Mouse (Mus musculus) heart, postnatal 36 days (tissue): ENCODE measurements around the gene Tnnt1. TPM values are rescaled to one million over a fixed set of nuclear protein-coding genes. Genes with fewer than 3 reads are reported as not detected.
A peak's percentile ranks its signal among the peaks of the same experiment; 100 is the strongest.

Source experiments
- DNase-seq, 2 experiments: peaks; one replicate each; pipeline ENCODE4 v3.0.0; 2021 to 2022
- intact Hi-C: fragments of 180-260 bp; cut with DNase I; formaldehyde crosslinking; loops from one replicate; pipeline ENCODE4 v1.15.1; 2025
- total RNA-seq, 2 experiments: library from RNA; stranded (reverse); gene quantifications; 2 replicates each; pipeline ENCODE4 v1.2.3; 2021

Tnnt1 gene
- total RNA-seq, 2 experiments from 2014 or later = 20.0 to 21.3 TPM

GRCm38 (mm10) chr7:4523205-4524130 is 7.3 kb upstream of the Tnnt1 start:
- intact Hi-C loops = loop anchor here (1.0 to 2.0 kb wide), 2 partner anchors 45 to 92 kb away; no protein-coding TSS in a partner anchor
- no peak for DNase-seq

DNA sequence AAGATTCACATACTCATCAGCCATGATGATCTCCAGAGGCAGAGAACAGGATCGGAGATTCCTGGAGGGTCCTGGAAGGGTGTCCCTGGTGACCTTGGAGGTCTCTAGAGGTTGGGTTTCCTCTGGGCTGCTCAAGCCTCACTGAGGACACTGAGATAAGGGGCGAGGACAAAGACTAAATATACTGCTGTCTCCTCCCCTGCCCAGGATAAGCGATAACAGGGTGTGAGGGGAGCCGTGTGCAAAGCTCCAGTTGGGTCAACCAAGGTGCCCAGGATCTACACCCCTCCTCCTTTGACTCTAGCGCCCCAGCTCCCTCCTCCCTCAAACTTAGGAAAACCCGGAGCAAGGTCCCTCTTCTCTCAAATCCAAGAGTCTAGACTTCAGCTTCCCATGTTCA is 6.1 kb upstream of the Tnnt1 start:
- intact Hi-C loops = no loop called here
- no peak for DNase-seq

- intact Hi-C loops = no loop called here
- peak in 1 of 2 experiments; percentile 41 for DNase-seq
Observed at GRCm38 (mm10) chr7:4521231-4522003, 5.2 kb upstream of the Tnnt1 start.

- intact Hi-C loops = no loop called here
- DNase-seq = no peak
Observed at GRCm38 (mm10) chr7:4518487-4518886, 2.3 kb upstream of the Tnnt1 start.

GRCm38 (mm10) chr7:4515853-4516252 is 329 bp downstream of the Tnnt1 start:
- no peak for DNase-seq
- intact Hi-C loops = no loop called here

DNA sequence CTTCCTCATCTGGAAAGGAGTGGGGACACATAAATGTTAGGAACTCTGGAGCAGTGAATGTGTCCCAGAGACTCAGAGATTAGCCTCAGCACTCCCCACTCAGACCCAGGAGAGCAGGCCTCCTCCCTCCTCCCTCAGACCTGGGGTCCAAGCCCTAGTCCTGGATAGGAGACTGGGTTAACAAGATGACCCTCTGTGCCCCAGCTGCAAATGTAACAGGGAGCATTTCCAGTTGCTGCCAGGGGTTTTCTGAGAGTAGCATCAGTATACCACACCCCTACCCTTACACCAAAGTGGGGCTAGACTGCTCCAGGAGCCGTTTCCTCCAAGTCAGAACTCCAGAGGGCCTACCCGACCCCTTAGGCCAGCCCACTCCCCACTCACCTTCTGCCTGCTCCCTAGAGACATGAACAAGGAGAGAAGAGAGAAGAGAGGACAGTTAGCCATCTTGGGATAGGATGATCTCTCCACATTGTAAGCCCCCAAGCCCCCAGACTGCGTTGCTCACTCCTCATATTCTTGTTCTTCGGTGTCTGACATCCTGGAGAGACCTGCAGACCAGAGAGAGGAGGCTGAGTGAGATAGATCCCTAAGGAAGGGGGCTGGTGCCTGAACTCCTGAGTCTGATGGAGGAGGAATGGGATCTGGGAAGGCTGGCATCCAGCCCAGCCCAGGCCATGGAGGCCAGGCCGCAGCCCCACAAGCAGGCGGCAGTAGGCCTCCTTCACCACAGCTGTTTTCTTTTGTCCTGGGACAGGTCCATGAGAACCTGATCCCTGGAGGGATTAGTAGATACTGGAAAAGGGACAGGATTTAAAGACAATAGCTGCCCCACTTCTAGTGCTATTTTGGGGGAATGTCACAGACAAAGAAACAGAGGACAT is 2.1 kb downstream of the Tnnt1 start:
- no peak for DNase-seq
- intact Hi-C loops = loop anchor here (5.0 kb wide), 2 partner anchors 37 to 382 kb away; no protein-coding TSS in a partner anchor

GRCm38 (mm10) chr7:4513236-4513635 is 2.9 kb downstream of the Tnnt1 start:
- peak in 1 of 2 experiments; percentile 67 for DNase-seq
- intact Hi-C loops = loop anchor here (5.0 kb wide), 2 partner anchors 36 to 381 kb away; no protein-coding TSS in a partner anchor

- intact Hi-C loops = loop anchor here (5.0 kb wide), 2 partner anchors 34 to 379 kb away; no protein-coding TSS in a partner anchor
Observed at GRCm38 (mm10) chr7:4511489-4512224, 4.5 kb downstream of the Tnnt1 start.

GRCm38 (mm10) chr7:4509863-4510608 is 6.1 kb downstream of the Tnnt1 start:
- intact Hi-C loops = loop anchor here (5.0 kb wide), 2 partner anchors 33 to 378 kb away; no protein-coding TSS in a partner anchor
- peak; percentile 81 to 83 for DNase-seq

More at GRCm38 (mm10) chr7:4511489-4512224, 4.5 kb downstream of the Tnnt1 start:
- no peak for DNase-seq

DNA sequence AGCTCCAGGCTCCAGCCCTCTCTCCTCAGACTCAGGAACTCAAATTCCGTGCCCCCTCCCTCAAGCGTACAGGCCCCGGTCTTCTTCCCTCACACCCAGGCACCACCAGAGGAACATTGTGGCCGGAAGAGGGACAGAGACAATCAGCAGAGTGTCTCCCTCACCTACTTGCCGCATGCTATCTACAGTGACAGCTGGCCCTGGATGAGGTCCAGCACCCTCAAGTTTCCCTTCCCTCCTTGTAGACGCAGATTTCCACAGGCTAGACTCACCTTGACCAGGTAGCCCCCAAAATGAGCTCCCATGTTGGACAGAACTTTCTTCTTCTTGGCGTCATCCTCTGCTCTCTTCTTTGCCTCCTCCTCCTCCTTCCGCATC is 7.5 kb downstream of the Tnnt1 start:
- DNase-seq = no peak
- intact Hi-C loops = no loop called here

- intact Hi-C loops = no loop called here
Observed at GRCm38 (mm10) chr7:4508062-4508738, 8.0 kb downstream of the Tnnt1 start.

DNA sequence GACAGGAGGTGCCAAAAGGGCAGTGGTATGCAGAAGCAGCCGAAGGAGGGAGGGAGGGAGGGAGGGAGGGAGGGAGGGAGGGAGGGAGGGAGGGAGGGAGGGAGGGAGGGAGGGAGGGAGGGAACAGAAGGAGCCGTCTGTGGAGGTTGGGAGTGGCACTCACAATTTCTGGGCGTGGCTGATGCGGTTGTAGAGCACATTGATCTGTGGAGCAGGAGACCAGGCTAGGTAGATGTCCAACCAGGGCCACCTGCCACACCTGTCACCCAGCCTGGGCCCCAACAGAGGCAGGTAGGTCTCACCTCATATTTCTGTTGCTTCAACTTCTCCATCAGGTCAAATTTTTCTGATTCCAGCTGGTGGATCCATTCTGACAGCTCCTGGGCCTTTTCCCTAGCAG is 9.0 kb downstream of the Tnnt1 start:
- intact Hi-C loops = no loop called here
- DNase-seq = no peak

More at GRCm38 (mm10) chr7:4508062-4508738, 8.0 kb downstream of the Tnnt1 start:
- no peak for DNase-seq

DNA sequence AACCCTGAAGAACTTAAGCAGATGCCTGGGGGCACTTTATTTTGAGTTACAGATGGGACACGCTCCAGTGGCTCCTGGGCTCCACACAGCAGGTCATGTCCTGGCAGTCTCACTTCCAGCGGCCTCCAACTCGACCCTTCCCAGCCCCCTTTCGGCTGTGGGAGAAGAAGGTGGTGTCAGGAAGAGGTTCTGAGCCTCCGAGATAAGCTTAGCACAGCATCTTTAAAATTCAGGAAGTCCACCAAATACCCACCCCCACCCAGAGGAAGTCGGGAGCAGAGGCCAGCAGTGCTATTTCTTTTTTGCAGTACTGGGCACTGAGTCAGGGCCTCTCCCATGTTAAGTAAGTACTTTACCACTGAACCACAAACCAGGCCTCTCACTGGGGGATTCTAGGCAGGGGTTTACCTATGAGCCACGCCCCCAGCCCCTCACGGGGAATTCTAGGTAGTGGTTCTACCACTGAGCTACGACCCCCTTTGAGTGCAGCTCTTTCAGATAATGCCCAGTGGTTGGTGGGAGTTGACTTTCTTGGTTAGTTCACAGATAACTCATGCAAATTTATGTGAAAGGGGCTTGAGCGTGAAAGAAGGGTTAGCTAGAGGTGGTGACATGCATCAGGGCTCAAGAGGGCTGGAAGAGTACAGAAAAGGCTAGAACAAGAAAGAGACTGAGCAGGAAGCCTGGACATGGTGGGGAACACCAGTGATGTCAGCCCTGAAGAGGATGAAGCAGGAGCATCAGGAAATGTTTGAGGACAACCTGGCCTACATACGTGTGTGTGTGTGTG is 11.3 kb downstream of the Tnnt1 start:
- intact Hi-C loops = no loop called here
- no peak for DNase-seq

GRCm38 (mm10) chr7:4503858-4504257 is 12.3 kb downstream of the Tnnt1 start:
- DNase-seq = no peak
- intact Hi-C loops = no loop called here

- intact Hi-C loops = no loop called here
- no peak for DNase-seq
Observed at GRCm38 (mm10) chr7:4503100-4503499, 13.1 kb downstream of the Tnnt1 start.

- no peak for DNase-seq
- intact Hi-C loops = no loop called here
Observed at GRCm38 (mm10) chr7:4502421-4503090, 13.6 kb downstream of the Tnnt1 start.
